Mouse (Mus musculus): Measurements from ENCODE around the gene Brcc3. TPM values are rescaled to one million over a fixed set of nuclear protein-coding genes. Genes with fewer than 3 reads are reported as not detected.
A peak's percentile ranks its signal among the peaks of the same experiment; 100 is the strongest.

Gene Brcc3
- polyA plus RNA-seq (2016; fragmentation: Nextera tagmentation; extraction: Ambion mirVana), result 56.5 and 56.8 TPM in 2 replicates

DNA sequence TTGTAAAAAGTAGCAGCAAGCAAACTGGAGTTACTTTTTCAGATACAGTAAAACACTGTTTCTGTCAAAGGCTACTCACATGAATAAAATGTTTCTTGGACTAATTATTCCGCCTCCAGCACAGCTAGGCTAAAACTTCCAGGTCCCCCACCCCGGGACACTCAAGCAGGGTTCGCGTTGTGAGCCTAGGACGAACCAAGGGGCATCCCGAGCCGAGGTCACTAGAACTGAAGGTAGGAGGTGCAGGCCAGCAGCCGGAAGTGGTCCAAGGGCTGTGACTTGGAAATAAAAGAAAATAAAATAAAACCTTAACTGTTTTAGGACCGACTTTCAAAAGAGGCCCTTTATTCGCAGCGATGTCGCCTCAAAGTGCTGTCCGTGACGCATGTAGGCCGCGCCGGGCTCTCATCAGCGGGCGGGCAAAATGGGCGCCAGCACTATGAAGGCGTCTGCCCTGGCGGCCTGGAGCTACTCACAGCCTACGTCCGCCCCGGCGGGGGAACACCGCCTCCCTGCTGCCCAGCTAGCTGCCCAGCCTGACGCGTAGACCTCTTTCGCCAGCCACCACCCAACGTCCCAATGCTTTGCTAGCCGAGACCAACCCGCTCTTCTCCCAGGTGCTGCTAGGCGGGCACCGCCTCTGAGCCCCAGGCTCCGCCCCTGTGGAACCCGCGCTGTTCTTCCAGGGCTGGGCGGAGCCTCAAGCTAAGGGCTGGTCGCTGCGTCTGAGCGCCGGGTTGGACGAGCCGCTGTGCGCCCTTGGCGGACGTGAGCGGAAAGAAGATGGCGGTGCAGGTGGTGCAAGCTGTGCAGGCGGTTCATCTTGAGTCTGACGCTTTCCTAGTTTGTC, at the start of gene Brcc3, which contains the start of the genes Cmc4 and Mtcp1:
Gene Brcc3, plus strand, starts transcription at position 693 of the 850 bp plus-strand sequence.
Gene Cmc4, minus strand, starts transcription at position 649 of the 850 bp plus-strand sequence.
Gene Mtcp1, minus strand, starts transcription at position 653 of the 850 bp plus-strand sequence.
- Histone ChIP-seq H3K4me1 (no peaks in the 10 kb centered on the region), H3K9me3 (no peaks in the 10 kb centered on the region), H3K9ac (replicated peaks) (peak within 1 kb of the TSS; percentile 57), H3K4me2 (replicated peaks) (peak within 1 kb of the TSS; percentile 48), H3K4me3 (peak within 1 kb of the TSS; percentile 53), H3K36me3 (no peaks in the 10 kb centered on the region), H3K27me3 (no peaks in the 10 kb centered on the region), H3K27ac (replicated peaks) (peak within 1 kb of the TSS; percentile 91)
- ATAC-seq (ENCODE audit: low FRiP score, low read depth), result peak; percentile 100
- WGBS, result 21% methylated on average over 50 of the region's 52 CpGs

DNA sequence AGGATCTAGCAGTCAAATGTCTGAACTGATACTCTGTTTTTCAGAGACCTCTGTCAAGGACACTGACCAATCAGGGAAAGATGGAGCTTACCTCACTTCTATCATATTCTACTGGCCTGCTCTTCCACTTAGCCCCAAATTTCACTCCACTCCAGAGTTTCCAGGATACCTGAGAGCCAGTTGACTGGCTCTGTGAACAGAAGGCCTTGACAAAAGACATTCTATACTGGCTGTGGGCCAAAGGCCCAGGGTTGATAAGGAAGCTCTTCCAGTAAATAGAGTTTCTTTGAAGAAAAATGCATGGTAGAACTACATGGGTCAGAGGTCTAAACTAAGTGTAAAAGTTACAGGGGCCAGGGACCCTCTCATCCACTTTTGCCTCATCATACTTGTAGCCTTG, 46.2 kb upstream of the Brcc3 start:
- H3K27ac ChIP-seq (replicated peaks), result no peak overlapping the region
- H3K4me1 ChIP-seq, result no peaks in the 10 kb centered on the region
- no peak overlapping the region for H3K4me2 ChIP-seq (replicated peaks)
- no peaks in the 10 kb centered on the region for H3K9me3 ChIP-seq
- no peak overlapping the region for H3K9ac ChIP-seq (replicated peaks)
- no peak for ATAC-seq (ENCODE audit: low FRiP score, low read depth)
- H3K27me3 ChIP-seq, result no peaks in the 10 kb centered on the region
- no peak overlapping the region for H3K4me3 ChIP-seq
- H3K36me3 ChIP-seq, result no peaks in the 10 kb centered on the region

DNA sequence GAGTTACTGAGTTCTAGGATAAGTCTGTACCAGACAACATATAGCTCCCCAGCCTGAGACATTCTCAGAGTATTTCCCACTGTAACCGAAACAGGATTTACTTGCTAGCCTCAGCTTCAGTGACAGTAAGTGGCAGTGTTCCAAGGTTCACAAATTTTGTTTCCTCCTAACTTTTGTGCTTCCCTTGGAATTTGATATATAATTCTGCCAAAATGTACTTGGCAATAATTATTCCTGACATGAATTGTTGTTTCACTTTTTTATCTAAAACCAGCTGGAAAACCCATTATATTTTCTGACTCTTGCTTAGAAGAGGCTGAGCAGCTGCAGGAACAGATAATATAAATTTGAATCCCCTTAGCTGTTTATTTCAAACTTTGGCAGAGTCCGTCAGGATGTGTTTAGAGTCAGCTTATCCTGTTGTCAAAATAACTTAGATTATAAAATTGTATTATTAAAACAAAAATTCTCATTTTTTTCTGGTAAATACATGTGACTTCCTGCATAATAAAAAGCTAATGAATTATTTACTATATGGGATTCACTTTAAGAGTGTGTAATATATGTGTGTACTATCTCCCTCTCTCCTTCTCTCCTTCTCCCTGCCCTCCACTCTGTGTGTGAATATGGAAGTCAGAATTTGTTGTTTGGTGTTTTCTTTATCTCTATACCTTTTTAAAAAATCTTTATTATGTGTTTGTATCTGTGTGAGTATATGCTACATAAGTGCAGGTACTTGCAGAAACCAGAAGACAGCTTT, 43.6 kb upstream of the Brcc3 start:
- whole genome bisulfite sequencing, result 78% methylated on average over 2 of the region's 2 CpGs
- H3K4me3 ChIP-seq, result no peak overlapping the region
- no peaks in the 10 kb centered on the region for H3K4me1 ChIP-seq
- no peaks in the 10 kb centered on the region for H3K27me3 ChIP-seq
- H3K9ac ChIP-seq (replicated peaks), result no peak overlapping the region
- ATAC-seq (ENCODE audit: low FRiP score, low read depth), result no peak
- H3K36me3 ChIP-seq, result no peaks in the 10 kb centered on the region
- no peak overlapping the region for H3K4me2 ChIP-seq (replicated peaks)
- no peak overlapping the region for H3K27ac ChIP-seq (replicated peaks)
- H3K9me3 ChIP-seq, result no peaks in the 10 kb centered on the region

DNA sequence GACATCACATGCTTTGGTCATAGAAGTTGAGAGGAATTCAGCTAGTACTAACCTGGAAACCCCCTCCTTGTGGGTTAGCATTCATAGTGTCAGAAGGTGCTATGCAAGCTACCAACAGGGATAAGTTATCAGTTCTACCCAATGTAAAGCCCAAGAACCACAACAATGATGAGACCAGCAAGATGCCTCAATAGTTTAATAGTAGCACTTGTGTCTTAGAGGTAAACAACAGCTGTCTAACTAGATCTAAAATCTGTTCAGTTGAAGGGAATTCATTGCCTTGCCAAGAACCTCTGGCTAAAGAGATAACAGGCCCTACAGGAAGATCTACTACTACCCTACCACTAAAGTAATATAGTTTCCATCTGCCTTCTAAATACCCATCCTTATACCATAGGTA, 39.6 kb upstream of the Brcc3 start:
- Histone ChIP-seq H3K36me3 (no peaks in the 10 kb centered on the region), H3K4me1 (no peaks in the 10 kb centered on the region), H3K4me2 (replicated peaks) (no peak overlapping the region), H3K9ac (replicated peaks) (no peak overlapping the region), H3K27me3 (no peaks in the 10 kb centered on the region), H3K9me3 (no peaks in the 10 kb centered on the region), H3K27ac (replicated peaks) (no peak overlapping the region), H3K4me3 (no peak overlapping the region)
- no peak for ATAC-seq (ENCODE audit: low FRiP score, low read depth)

DNA sequence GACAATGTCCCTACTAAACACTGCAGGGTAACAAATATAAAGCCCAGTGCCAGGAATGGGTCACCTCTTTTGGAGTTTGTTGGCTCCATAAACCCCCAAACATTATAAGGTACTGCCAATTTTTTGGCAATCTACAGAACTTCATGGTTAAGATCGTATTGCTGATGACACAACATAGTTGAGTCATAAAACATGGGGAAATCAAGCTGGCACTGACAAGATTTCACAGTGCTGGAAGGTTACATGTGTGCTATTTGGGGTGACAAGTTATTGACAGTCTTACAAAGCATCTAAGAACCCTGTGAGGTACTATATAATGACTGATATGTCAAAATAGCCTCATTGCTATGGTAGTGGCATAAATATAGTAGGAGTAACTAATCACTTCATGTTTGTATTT, 35.3 kb upstream of the Brcc3 start:
- WGBS, result 81% methylated on average over 1 of the region's 1 CpGs
- Histone ChIP-seq H3K36me3 (no peaks in the 10 kb centered on the region), H3K4me3 (no peak overlapping the region), H3K4me2 (replicated peaks) (no peak overlapping the region), H3K27ac (replicated peaks) (no peak overlapping the region), H3K27me3 (no peaks in the 10 kb centered on the region), H3K9ac (replicated peaks) (no peak overlapping the region), H3K9me3 (no peaks in the 10 kb centered on the region), H3K4me1 (no peaks in the 10 kb centered on the region)
- no peak for ATAC-seq (ENCODE audit: low FRiP score, low read depth)

DNA sequence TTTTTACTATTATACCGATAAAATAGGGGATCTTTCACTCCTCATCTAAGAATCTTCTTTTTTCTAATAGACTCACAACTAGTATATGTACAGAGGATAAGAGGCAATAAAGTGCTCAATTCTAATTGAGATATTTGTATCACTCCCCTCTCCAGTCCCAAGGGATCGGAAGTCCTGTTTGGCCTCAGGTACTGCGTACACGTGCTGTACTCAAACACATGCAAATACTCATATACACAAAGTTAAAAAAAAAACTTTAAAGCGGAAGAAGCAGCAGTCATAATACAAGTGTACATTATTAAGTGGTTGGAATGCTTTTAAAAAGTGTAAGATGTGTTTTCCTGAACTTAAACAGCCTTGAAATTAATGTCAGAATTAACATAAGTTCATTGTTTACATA, 34.7 kb upstream of the Brcc3 start:
- H3K36me3 ChIP-seq, result no peaks in the 10 kb centered on the region
- H3K9me3 ChIP-seq, result no peaks in the 10 kb centered on the region
- H3K4me3 ChIP-seq, result peak overlapping the region; percentile 49
- H3K9ac ChIP-seq (replicated peaks), result no peak overlapping the region
- H3K4me2 ChIP-seq (replicated peaks), result peak overlapping the region; percentile 50
- ATAC-seq (ENCODE audit: low FRiP score, low read depth), result peak; percentile 50
- H3K27me3 ChIP-seq, result no peaks in the 10 kb centered on the region
- no peaks in the 10 kb centered on the region for H3K4me1 ChIP-seq
- no peak overlapping the region for H3K27ac ChIP-seq (replicated peaks)
- 74% methylated on average over 5 of the region's 5 CpGs for WGBS

DNA sequence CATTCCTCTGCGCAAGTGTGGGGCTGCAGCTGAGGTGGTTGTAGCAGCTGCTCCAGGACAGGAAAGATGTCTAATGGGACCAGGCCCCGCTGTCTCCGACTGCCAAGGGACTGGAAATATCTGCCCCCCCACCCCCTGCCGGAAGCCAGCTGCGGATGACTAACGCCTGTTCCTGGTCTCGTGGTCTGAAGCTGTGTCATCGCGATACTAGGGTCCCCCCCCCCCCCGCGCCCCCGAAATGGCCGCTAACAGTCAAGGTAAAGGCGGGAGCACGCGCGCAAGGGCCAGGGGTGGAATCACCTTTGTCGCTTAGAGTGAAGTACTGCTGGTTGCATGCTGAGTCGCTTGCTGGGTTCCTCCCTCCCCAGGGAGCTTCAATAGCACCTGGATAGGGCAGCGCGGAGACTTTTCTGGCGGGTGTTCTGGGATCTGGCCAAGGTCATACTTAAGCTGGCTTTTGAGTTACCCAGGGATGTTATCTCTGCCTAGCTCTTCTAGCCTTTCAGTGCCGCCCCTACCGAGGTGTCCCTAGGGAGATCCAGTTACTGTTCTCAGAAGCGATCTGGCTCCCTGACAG, 34.1 kb upstream of the Brcc3 start, which contains the start of the genes Fundc2 and F8:
Gene Fundc2, plus strand, starts transcription at position 205 of the 577 bp plus-strand sequence.
Gene F8, minus strand, starts transcription at position 421 of the 577 bp plus-strand sequence.
- H3K36me3 ChIP-seq, result no peaks in the 10 kb centered on the region
- no peaks in the 10 kb centered on the region for H3K9me3 ChIP-seq
- peak within 1 kb of the TSS; percentile 47 for H3K9ac ChIP-seq (replicated peaks)
- peak within 1 kb of the TSS; percentile 49 for H3K4me3 ChIP-seq
- H3K4me2 ChIP-seq (replicated peaks), result peak within 1 kb of the TSS; percentile 50
- no peak within 1 kb of the TSS; the same call in 1 of the 2 replicates for H3K27ac ChIP-seq (replicated peaks)
- WGBS, result 15% methylated on average over 25 of the region's 25 CpGs
- H3K27me3 ChIP-seq, result no peaks in the 10 kb centered on the region
- no peaks in the 10 kb centered on the region for H3K4me1 ChIP-seq
- peak; percentile 97 for ATAC-seq (ENCODE audit: low FRiP score, low read depth)

DNA sequence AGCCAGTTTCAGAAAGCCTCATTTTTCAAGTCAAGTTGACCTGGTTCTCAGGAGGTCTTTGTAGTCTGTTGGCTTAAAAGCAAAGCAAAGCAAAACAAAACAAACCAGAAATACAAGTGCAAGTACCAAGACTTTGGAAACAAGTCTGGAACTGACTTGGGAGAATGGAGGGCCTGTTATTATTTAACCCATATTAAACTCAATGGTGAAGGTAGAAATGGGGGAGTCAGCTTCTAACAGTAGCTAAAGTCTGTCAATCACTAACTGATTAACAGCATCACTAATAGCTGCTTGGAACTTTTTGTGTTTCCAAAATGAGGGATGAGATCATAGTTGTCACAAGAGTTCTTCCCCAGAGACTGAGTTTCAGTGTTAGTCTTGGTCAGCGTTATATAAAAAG, 17.0 kb upstream of the Brcc3 start:
- Histone ChIP-seq H3K9ac (replicated peaks) (no peak overlapping the region), H3K4me3 (no peak overlapping the region), H3K27me3 (no peaks in the 10 kb centered on the region), H3K4me2 (replicated peaks) (no peak overlapping the region), H3K27ac (replicated peaks) (no peak overlapping the region), H3K4me1 (no peaks in the 10 kb centered on the region), H3K9me3 (no peaks in the 10 kb centered on the region), H3K36me3 (no peaks in the 10 kb centered on the region)
- 90% methylated on average over 1 of the region's 1 CpGs for WGBS
- ATAC-seq (ENCODE audit: low FRiP score, low read depth), result no peak

DNA sequence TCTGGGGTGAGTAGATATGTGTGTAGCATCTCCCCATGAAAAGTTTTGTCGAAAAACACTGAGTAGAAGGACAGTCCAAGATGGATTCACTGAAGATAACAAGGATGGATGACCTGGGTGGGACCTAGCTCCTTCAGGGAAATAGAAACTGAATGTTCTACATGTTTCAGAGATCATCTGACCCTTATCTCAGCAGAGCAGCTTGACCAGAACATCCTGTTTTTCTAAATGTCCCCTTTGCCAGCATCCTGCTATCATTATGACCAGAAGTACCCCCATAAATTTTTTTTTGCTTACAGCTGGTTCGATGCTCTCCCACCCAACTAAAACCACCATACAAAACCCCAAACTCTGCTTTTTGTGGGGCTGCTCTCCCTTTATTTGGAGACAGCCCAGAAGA, 13.8 kb upstream of the Brcc3 start:
- Histone ChIP-seq H3K27ac (replicated peaks) (no peak overlapping the region), H3K9ac (replicated peaks) (no peak overlapping the region), H3K9me3 (no peaks in the 10 kb centered on the region), H3K4me3 (no peak overlapping the region), H3K27me3 (no peaks in the 10 kb centered on the region), H3K4me1 (no peaks in the 10 kb centered on the region), H3K4me2 (replicated peaks) (no peak overlapping the region), H3K36me3 (no peaks in the 10 kb centered on the region)
- ATAC-seq (ENCODE audit: low FRiP score, low read depth), result no peak
- 67% methylated on average over 2 of the region's 2 CpGs for WGBS

DNA sequence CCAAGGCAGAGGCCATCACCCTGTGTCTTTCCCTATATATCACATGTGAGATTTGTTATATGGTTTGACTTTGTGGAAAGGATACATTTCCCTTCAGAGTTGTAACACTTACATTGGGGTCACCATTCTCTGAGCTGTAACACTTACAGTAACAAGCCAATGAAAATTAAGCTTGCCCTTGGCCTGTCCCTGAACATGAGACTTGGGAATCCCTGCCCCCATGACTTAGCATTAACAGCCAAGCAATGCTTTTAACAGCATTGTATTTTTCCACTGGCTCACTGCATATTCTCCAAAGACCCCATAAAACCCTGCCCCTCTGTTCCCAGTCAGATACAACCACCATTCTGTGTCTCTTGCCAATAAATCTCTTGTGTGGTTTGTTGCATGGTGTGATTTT, 13.1 kb upstream of the Brcc3 start:
- Histone ChIP-seq H3K9me3 (no peaks in the 10 kb centered on the region), H3K4me2 (replicated peaks) (no peak overlapping the region), H3K4me3 (no peak overlapping the region), H3K36me3 (no peaks in the 10 kb centered on the region), H3K27me3 (no peaks in the 10 kb centered on the region), H3K27ac (replicated peaks) (no peak overlapping the region), H3K4me1 (no peaks in the 10 kb centered on the region), H3K9ac (replicated peaks) (no peak overlapping the region)
- ATAC-seq (ENCODE audit: low FRiP score, low read depth), result no peak

DNA sequence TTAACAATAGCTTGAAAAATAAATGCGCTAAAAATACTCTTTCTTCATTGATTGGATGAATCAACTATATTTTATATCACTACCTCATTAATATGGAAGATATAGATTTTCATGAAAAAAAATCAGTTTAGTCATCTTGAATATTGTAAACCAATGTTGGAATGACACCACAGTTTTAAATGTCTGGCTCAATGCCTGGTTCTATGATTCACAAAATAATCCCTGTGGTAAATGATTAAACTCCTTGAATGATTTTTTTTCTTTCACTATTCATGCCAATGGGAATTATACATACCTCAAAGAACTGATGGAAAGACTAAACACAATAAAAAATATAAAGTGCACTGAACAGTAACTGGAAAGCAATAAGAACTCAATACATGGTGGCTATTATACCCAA, 6.7 kb upstream of the Brcc3 start:
- no peaks in the 10 kb centered on the region for H3K4me1 ChIP-seq
- H3K27me3 ChIP-seq, result no peaks in the 10 kb centered on the region
- H3K27ac ChIP-seq (replicated peaks), result no peak overlapping the region
- no peak overlapping the region for H3K4me3 ChIP-seq
- no peak overlapping the region for H3K4me2 ChIP-seq (replicated peaks)
- H3K9me3 ChIP-seq, result no peaks in the 10 kb centered on the region
- WGBS, result 81% methylated on average over 1 of the region's 1 CpGs
- no peaks in the 10 kb centered on the region for H3K36me3 ChIP-seq
- H3K9ac ChIP-seq (replicated peaks), result no peak overlapping the region
- no peak for ATAC-seq (ENCODE audit: low FRiP score, low read depth)

DNA sequence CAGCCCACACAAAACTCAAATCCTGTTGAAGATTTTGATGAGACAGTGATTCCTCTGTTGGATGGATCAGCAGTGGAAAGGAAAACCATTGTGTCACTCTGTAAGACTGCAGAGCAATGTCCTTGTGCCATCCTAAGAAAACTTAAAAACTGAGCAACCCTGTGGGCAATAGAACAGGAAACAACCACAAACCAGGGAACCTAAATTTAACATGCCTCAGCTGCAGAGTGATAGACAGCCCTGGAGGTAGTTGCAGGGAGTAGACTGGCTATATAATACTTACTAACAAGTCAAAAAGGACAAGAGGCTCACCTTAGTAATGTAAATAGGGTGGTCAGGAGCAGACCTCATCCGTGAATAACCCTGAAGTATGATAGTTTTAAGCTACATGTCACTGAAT, 38.2 kb downstream of the Brcc3 start:
- Histone ChIP-seq H3K4me1 (no peaks in the 10 kb centered on the region), H3K27me3 (no peaks in the 10 kb centered on the region), H3K27ac (replicated peaks) (no peak overlapping the region), H3K4me3 (no peak overlapping the region), H3K9ac (replicated peaks) (no peak overlapping the region), H3K4me2 (replicated peaks) (no peak overlapping the region), H3K36me3 (peaks cover 31% of the 10 kb centered on the region), H3K9me3 (no peaks in the 10 kb centered on the region)
- no peak for ATAC-seq (ENCODE audit: low FRiP score, low read depth)
- WGBS, result 81% methylated on average over 1 of the region's 1 CpGs

Measured in midbrain, embryonic 12.5 days (tissue).